Mouse (Mus musculus) embryo, embryonic 11.5 days (tissue): Measurements from ENCODE around the gene Nbdy.

Source experiments
- DNase-seq: peaks from one replicate; pipeline ENCODE4 v3.0.0-alpha.2; 2012; ENCODE audit warnings: low read depth, low spot score

Nbdy gene

GRCm38 (mm10) chrX:153723110-153723916 lies at the start of gene Nbdy:
Gene Nbdy, plus strand, starts transcription at chrX:153723590.
- peak; percentile 40 for DNase-seq

- DNase-seq = no peak
Measured at GRCm38 (mm10) chrX:153695782-153696395, 27.5 kb upstream of the Nbdy start, which contains the start of gene Kctd12b. Gene Kctd12b, minus strand, starts transcription at chrX:153696391.

DNA sequence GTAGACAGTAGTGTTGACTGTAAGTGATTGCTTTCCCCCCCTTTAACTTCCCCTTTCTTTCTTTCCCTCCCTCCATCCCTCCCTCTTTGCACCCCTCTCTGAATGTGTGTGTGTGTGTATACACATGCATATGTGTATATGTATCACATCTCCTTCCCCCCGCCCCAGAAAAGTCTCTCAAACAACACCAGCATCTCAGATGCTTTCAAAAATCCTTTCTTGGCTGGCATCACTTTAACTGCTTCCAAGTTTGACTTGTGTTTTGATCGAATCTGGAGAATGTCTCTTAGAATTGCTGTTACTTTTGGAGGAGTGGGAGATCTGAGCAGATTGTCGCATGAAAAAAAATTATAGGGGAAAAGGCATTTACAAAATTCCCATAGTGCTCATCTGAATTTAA lies 22.9 kb upstream of the Nbdy start:
- DNase-seq = no peak

GRCm38 (mm10) chrX:153707735-153708134 lies 15.7 kb upstream of the Nbdy start:
- no peak for DNase-seq

- DNase-seq = no peak
Measured at GRCm38 (mm10) chrX:153716716-153717115, 6.7 kb upstream of the Nbdy start.

DNA sequence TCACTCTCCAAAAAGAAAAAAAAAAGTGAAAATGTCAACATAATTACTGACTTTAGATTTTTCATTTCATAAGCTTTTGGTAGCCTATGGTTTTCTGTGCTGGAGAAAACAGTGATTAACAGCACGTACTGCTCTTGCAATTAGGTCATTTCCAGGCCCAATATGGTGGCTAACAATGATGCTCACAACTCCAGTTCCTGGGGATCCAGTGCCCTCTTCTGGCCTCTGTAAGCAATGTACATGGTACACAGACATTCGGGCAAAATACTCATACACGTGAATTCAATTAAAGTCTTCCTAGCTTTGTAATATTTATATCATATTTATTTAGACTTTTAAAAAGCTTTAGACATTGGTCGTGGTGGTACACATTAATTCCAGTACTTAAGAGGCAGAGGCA lies 3.8 kb upstream of the Nbdy start:
- DNase-seq = no peak

- no peak for DNase-seq
Measured at GRCm38 (mm10) chrX:153724400-153724799, 1.0 kb downstream of the Nbdy start.

GRCm38 (mm10) chrX:153735697-153736096 lies 12.3 kb downstream of the Nbdy start:
- no peak for DNase-seq

- no peak for DNase-seq
Measured at GRCm38 (mm10) chrX:153742493-153742892, 19.1 kb downstream of the Nbdy start.

GRCm38 (mm10) chrX:153749230-153749629 lies 25.8 kb downstream of the Nbdy start:
- no peak for DNase-seq
